Mouse (Mus musculus): ENCODE data around the gene Cwf19l1. TPM values are rescaled to one million over a fixed set of nuclear protein-coding genes. Genes with fewer than 3 reads are reported as not detected.
A peak's percentile ranks its signal among the peaks of the same experiment; 100 is the strongest.
"Not testable (repeated sequence)": the region's sequence is repeated elsewhere in the genome, so short reads cannot be mapped to it uniquely, and the experiment has no call there.

Cwf19l1 gene
- 15.0 and 17.0 TPM in 2 replicates for polyA plus RNA-seq (2012; rRNA removed)

GRCm38 (mm10) chr19:44135072-44135959 is at the start of gene Cwf19l1:
Gene Cwf19l1 (minus strand): TSS chr19:44135876.
- DNase-seq (ENCODE audit: low spot score), result peak; percentile 72

GRCm38 (mm10) chr19:44183968-44184367 is 48.3 kb upstream of the Cwf19l1 start:
- DNase-seq (ENCODE audit: low spot score), result no peak

GRCm38 (mm10) chr19:44180502-44180901 is 44.8 kb upstream of the Cwf19l1 start:
- DNase-seq (ENCODE audit: low spot score), result no peak

- no peak for DNase-seq (ENCODE audit: low spot score)
Observed at GRCm38 (mm10) chr19:44176741-44177140, 41.1 kb upstream of the Cwf19l1 start.

- no peak for DNase-seq (ENCODE audit: low spot score)
Observed at GRCm38 (mm10) chr19:44174835-44175234, 39.2 kb upstream of the Cwf19l1 start.

- DNase-seq (ENCODE audit: low spot score), result no peak
Observed at GRCm38 (mm10) chr19:44161515-44161914, 25.8 kb upstream of the Cwf19l1 start.

GRCm38 (mm10) chr19:44159386-44159785 is 23.7 kb upstream of the Cwf19l1 start:
- DNase-seq (ENCODE audit: low spot score), result no peak

GRCm38 (mm10) chr19:44157005-44157404 is 21.3 kb upstream of the Cwf19l1 start:
- no peak for DNase-seq (ENCODE audit: low spot score)

- DNase-seq (ENCODE audit: low spot score), result no peak
Observed at GRCm38 (mm10) chr19:44153781-44154180, 18.1 kb upstream of the Cwf19l1 start.

- DNase-seq (ENCODE audit: low spot score), result no peak
Observed at GRCm38 (mm10) chr19:44148991-44149390, 13.3 kb upstream of the Cwf19l1 start.

GRCm38 (mm10) chr19:44148345-44148744 is 12.7 kb upstream of the Cwf19l1 start:
- DNase-seq (ENCODE audit: low spot score), result no peak

- no peak for DNase-seq (ENCODE audit: low spot score)
Observed at GRCm38 (mm10) chr19:44146951-44147350, 11.3 kb upstream of the Cwf19l1 start.

- no peak for DNase-seq (ENCODE audit: low spot score)
Observed at GRCm38 (mm10) chr19:44146568-44146879, 10.8 kb upstream of the Cwf19l1 start.

GRCm38 (mm10) chr19:44145702-44146567 is 10.3 kb upstream of the Cwf19l1 start, which contains the start of gene Bloc1s2:
Gene Bloc1s2 (minus strand): TSS chr19:44146446.
- DNase-seq (ENCODE audit: low spot score), result peak; percentile 76

GRCm38 (mm10) chr19:44144366-44144765 is 8.7 kb upstream of the Cwf19l1 start:
- no peak for DNase-seq (ENCODE audit: low spot score)

- DNase-seq (ENCODE audit: low spot score), result no peak
Observed at GRCm38 (mm10) chr19:44135960-44136485, 347 bp upstream of the Cwf19l1 start.

- DNase-seq (ENCODE audit: low spot score), result no peak
Observed at GRCm38 (mm10) chr19:44132917-44133316, 2.8 kb downstream of the Cwf19l1 start.

- DNase-seq (ENCODE audit: low spot score), result no peak
Observed at GRCm38 (mm10) chr19:44128560-44128959, 7.1 kb downstream of the Cwf19l1 start.

- no peak for DNase-seq (ENCODE audit: low spot score)
Observed at GRCm38 (mm10) chr19:44127729-44128497, 7.8 kb downstream of the Cwf19l1 start.

- no peak for DNase-seq (ENCODE audit: low spot score)
Observed at GRCm38 (mm10) chr19:44121137-44121536, 14.5 kb downstream of the Cwf19l1 start.

- DNase-seq (ENCODE audit: low spot score), result not testable (repeated sequence)
Observed at GRCm38 (mm10) chr19:44120686-44121085, 15.0 kb downstream of the Cwf19l1 start.

- no peak for DNase-seq (ENCODE audit: low spot score)
Observed at GRCm38 (mm10) chr19:44117793-44118192, 17.9 kb downstream of the Cwf19l1 start.
